Mouse (Mus musculus) midbrain, embryonic 11.5 days (tissue): ENCODE data around the gene Slain2. TPM values are rescaled to one million over a fixed set of nuclear protein-coding genes. Genes with fewer than 3 reads are reported as not detected.
"Not testable (repeated sequence)": the region's sequence is repeated elsewhere in the genome, so short reads cannot be mapped to it uniquely, and the experiment has no call there.

Experiments
- ATAC-seq: fragments of 200-750 bp; cut with Nextera tagmentation; 2 replicates; pipeline ENCODE4 v1.8.0; 2017; ENCODE audit warnings: moderate TSS enrichment, moderate library complexity; ENCODE audit not compliant: low FRiP score
- DNase-seq: peaks from one replicate; pipeline ENCODE4 v3.0.0; 2015; ENCODE audit warnings: low spot score; ENCODE audit errors: missing footprints
- H3K27ac ChIP-seq: fragments of 300-500 bp; sonication (generic); 2 replicates; pipeline ENCODE4 v1.5.1; 2014; ENCODE audit warnings: low read depth, low read length
- H3K27me3 ChIP-seq: fragments of 300-500 bp; sonication (generic); 2 replicates; pipeline ENCODE4 v1.6.1; 2014; ENCODE audit warnings: mild to moderate bottlenecking, low read length, moderate library complexity, mixed read lengths; ENCODE audit not compliant: control insufficient read depth, insufficient read depth
- H3K36me3 ChIP-seq: fragments of 300-500 bp; sonication (generic); 2 replicates; pipeline ENCODE4 v1.6.1; 2014; ENCODE audit warnings: mild to moderate bottlenecking, low read length, moderate library complexity, mixed read lengths; ENCODE audit not compliant: control insufficient read depth, insufficient read depth
- H3K4me1 ChIP-seq: fragments of 300-500 bp; sonication (generic); 2 replicates; pipeline ENCODE4 v1.6.1; 2014; ENCODE audit warnings: low read length; ENCODE audit not compliant: control insufficient read depth, insufficient read depth
- H3K4me2 ChIP-seq: fragments of 300-500 bp; sonication (generic); 2 replicates; pipeline ENCODE4 v1.6.1; 2014; ENCODE audit warnings: mild to moderate bottlenecking, moderate library complexity
- H3K4me3 ChIP-seq: fragments of 300-500 bp; sonication (generic); 2 replicates; pipeline ENCODE4 v1.5.1; 2014; ENCODE audit warnings: low read depth, low read length
- H3K9ac ChIP-seq: fragments of 300-500 bp; sonication (generic); 2 replicates; pipeline ENCODE4 v1.6.1; 2014; ENCODE audit warnings: low read length
- H3K9me3 ChIP-seq: fragments of 300-500 bp; sonication (generic); 2 replicates; pipeline ENCODE4 v1.6.1; 2016; ENCODE audit warnings: low read length; ENCODE audit not compliant: control insufficient read depth
- WGBS: fragments of 180-500 bp; shearing (Covaris S2); extraction: QIAGEN DNeasy Blood & Tissue Kit; methylation state at CpG from one replicate; pipeline ENCODE4 v1.1.7; 2014; 5-methylcytosine and 5-hydroxymethylcytosine counted together
- polyA plus RNA-seq: library from polyadenylated mRNA; unstranded; fragments of >200 nt; fragmentation: Nextera tagmentation; extraction: Ambion mirVana; gene quantifications from 2 replicates; pipeline ENCODE4 v1.2.1, GENCODE M21; 2014

Slain2 gene
- polyA plus RNA-seq, 1 experiment from 2014 or later = 28.2 TPM

GRCm38 (mm10) chr5:72987786-72988185, 73.7 kb downstream of the Slain2 start:
- ATAC-seq (no peak), DNase-seq (no peak)
- Histone ChIP-seq H3K36me3 (no peaks in the 10 kb centered on the region), H3K9ac (no peak overlapping the region), H3K27me3 (no peaks in the 10 kb centered on the region), H3K4me2 (no peak overlapping the region), H3K4me3 (no peak overlapping the region), H3K27ac (no peak overlapping the region), H3K9me3 (no peaks in the 10 kb centered on the region), H3K4me1 (no peaks in the 10 kb centered on the region)
- 91% methylated on average over 7 of the region's 7 CpGs for WGBS

GRCm38 (mm10) chr5:72989756-72990155, 75.7 kb downstream of the Slain2 start:
- Histone ChIP-seq H3K4me2 (no peak overlapping the region), H3K36me3 (no peaks in the 10 kb centered on the region), H3K4me3 (no peak overlapping the region), H3K4me1 (peaks cover 7% of the 10 kb centered on the region; the same call in 1 of the 2 replicates), H3K27me3 (no peaks in the 10 kb centered on the region), H3K9me3 (no peaks in the 10 kb centered on the region), H3K9ac (no peak overlapping the region), H3K27ac (no peak overlapping the region)
- ATAC-seq = no peak
- WGBS = 85% methylated on average over 8 of the region's 8 CpGs
- DNase-seq = no peak

DNA sequence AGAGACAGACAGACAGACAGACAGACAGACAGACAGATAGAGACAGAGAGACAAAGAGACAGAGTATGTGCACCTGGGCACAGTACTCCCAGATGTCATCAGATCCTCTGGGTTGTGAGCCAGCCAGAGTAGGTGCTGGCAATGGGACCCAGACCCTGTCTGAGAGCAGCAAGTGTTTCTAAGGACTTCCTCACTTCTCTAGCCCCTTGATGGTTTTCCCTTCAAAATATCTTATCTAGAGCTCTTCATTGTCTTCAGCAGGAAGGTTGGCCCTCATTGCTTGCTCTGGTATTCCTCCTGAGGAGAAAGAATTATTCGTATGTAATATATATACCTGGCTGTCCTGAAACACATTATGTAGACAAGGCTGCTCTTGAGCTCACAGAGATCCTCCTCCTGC, 78.4 kb downstream of the Slain2 start:
- Histone ChIP-seq H3K9me3 (no peaks in the 10 kb centered on the region), H3K36me3 (no peaks in the 10 kb centered on the region), H3K4me1 (peaks cover 12% of the 10 kb centered on the region; the same call in 1 of the 2 replicates), H3K27ac (no peak overlapping the region), H3K9ac (no peak overlapping the region), H3K4me2 (no peak overlapping the region), H3K4me3 (no peak overlapping the region), H3K27me3 (no peaks in the 10 kb centered on the region)
- DNase-seq (no peak), ATAC-seq (no peak)
- WGBS = 89% methylated on average over 1 of the region's 1 CpGs

DNA sequence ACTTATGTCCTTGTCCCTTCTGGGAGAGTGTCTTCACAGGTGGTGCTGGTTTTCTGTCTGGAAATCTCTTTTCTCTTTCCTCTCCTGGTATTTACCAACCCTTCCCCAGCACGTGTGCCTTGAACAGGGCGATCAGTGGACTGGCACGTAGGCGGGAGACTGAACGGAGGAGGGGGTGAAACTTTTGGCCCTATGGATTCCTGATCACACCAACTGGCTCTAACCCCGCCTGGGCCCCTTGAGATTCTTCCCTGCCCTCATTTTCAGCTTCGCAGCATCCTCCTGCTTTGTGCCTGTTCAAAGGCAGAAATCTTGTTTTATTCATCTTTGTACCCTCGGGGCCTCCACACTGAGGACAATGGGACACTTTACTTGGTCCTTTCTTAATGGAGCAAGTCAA, 80.3 kb downstream of the Slain2 start:
- WGBS = 40% methylated on average over 8 of the region's 8 CpGs
- Histone ChIP-seq H3K4me1 (peaks cover 12% of the 10 kb centered on the region; the same call in 1 of the 2 replicates), H3K36me3 (no peaks in the 10 kb centered on the region), H3K9me3 (no peaks in the 10 kb centered on the region), H3K4me2 (no peak overlapping the region), H3K27ac (no peak overlapping the region), H3K9ac (no peak overlapping the region), H3K4me3 (no peak overlapping the region), H3K27me3 (no peaks in the 10 kb centered on the region)
- DNase-seq (no peak), ATAC-seq (peak; percentile 57; the same call in 1 of the 2 replicates)

DNA sequence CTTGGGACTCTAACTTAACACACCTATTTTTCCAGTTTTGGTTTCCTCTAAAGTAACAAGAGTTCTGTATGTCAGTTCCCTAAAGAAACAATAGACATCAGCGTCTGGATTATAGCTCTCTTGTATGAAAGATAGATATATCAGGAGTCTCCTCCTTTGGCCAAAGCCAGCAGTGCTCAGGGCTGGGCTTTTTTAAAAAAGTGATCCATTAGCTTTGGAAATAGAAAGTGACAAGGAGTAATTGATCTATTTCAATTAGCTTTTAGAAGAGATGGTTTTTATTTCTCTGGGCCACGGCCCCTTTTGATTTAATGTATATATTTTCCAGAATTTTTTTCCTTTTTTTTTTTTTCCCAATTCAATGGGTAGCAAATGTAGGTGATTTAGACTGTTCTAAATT, 80.8 kb downstream of the Slain2 start:
- Histone ChIP-seq H3K4me1 (peaks cover 12% of the 10 kb centered on the region; the same call in 1 of the 2 replicates), H3K4me2 (no peak overlapping the region), H3K9me3 (no peaks in the 10 kb centered on the region), H3K4me3 (no peak overlapping the region), H3K27ac (no peak overlapping the region), H3K27me3 (no peaks in the 10 kb centered on the region), H3K36me3 (no peaks in the 10 kb centered on the region), H3K9ac (no peak overlapping the region)
- ATAC-seq = no peak
- peak; percentile 85 for DNase-seq
- WGBS = 78% methylated on average over 2 of the region's 2 CpGs

DNA sequence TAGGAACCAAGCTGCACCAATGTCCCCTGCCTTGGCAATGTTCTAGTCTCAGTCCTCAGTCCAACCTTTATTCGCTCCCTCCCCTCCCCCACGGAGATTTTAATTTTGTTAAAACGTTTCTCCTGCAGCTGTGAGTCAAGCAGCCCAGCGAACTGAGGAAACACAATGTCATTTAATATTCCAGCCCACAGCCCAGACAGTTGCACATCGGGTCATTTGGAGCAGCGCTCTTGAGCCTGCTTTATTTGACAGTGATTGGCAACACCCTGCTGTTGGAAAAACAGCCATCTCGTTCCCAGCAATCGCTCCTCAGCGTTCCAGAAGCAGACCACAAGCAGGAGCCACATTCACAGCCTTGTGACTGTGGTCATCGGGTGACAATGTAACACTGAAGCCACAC, 81.3 kb downstream of the Slain2 start:
- H3K36me3 ChIP-seq = no peaks in the 10 kb centered on the region
- 34% methylated on average over 10 of the region's 10 CpGs for WGBS
- no peak overlapping the region for H3K9ac ChIP-seq
- no peaks in the 10 kb centered on the region for H3K27me3 ChIP-seq
- DNase-seq (no peak), ATAC-seq (no peak; the same call in 1 of the 2 replicates)
- H3K27ac ChIP-seq = no peak overlapping the region
- peaks cover 12% of the 10 kb centered on the region; the same call in 1 of the 2 replicates for H3K4me1 ChIP-seq
- H3K4me2 ChIP-seq = no peak overlapping the region
- H3K4me3 ChIP-seq = no peak overlapping the region
- H3K9me3 ChIP-seq = no peaks in the 10 kb centered on the region

DNA sequence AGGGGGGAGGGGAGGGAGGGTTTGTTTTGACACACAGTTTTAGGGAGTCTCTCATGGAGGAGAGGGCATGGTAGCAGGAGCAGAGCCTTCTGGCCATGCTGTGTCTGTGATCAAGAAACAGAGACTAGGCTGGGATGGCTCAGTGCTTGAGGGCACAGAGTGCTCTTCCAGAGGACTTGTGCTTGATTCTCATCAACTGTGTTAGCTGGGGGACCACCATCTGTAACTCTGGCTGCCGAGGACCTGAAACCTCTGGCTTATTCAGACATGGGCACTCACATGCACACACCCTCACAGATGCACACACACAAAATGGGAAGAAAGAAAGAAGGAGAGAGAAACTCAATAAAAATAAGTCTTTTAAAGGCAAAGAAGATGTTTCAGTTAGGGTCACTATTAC, 84.4 kb downstream of the Slain2 start:
- not testable (repeated sequence) for DNase-seq, H3K27me3 ChIP-seq, H3K4me2 ChIP-seq, H3K4me3 ChIP-seq, ATAC-seq, H3K9me3 ChIP-seq, H3K9ac ChIP-seq, H3K27ac ChIP-seq, H3K36me3 ChIP-seq
- peaks cover 12% of the 10 kb centered on the region; the same call in 1 of the 2 replicates for H3K4me1 ChIP-seq
- WGBS = 80% methylated on average over 1 of the region's 1 CpGs

DNA sequence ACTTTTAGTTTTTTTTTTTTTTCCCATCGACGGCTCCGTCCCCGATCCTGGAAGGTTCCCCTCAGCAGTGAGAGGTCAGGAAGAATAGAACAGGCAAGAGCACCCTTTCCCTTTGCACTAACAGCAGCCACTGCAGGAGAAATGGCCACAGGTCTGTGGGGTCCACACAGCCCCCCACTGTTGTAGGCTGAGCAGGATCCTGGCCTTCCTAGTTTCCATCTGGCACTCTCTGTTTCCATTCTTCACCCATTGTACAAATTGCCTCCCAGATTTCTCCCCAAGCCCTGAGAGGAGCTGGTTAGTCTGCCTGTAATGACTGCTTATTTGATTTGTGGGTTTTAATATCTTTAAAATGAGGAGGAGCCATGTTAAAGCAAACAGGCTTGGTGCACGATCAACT, 89.9 kb downstream of the Slain2 start:
- peak; percentile 26 for DNase-seq
- 92% methylated on average over 5 of the region's 5 CpGs for WGBS
- no peaks in the 10 kb centered on the region for H3K4me1 ChIP-seq

GRCm38 (mm10) chr5:73006784-73007581, 92.9 kb downstream of the Slain2 start, which contains the start of gene Slc10a4:
Gene Slc10a4, plus strand, starts transcription at chr5:73006883.
- Histone ChIP-seq H3K27ac (no peak within 1 kb of the TSS), H3K4me2 (peak within 1 kb of the TSS; percentile 46), H3K9ac (peak within 1 kb of the TSS; percentile 28; the same call in 1 of the 2 replicates), H3K4me3 (peak within 1 kb of the TSS; percentile 29), H3K36me3 (no peaks in the 10 kb centered on the region), H3K27me3 (peaks cover 13% of the 10 kb centered on the region; the same call in 1 of the 2 replicates), H3K9me3 (no peaks in the 10 kb centered on the region), H3K4me1 (no peaks in the 10 kb centered on the region)
- DNase-seq = peak; percentile 95
- ATAC-seq = peak; percentile 94
- 8% methylated on average over 63 of the region's 65 CpGs for WGBS

More for the DNA sequence above, 89.9 kb downstream of the Slain2 start:
- Histone ChIP-seq H3K9ac (no peak overlapping the region), H3K27ac (no peak overlapping the region), H3K4me3 (no peak overlapping the region), H3K4me2 (no peak overlapping the region), H3K9me3 (no peaks in the 10 kb centered on the region), H3K36me3 (no peaks in the 10 kb centered on the region), H3K27me3 (peaks cover 13% of the 10 kb centered on the region; the same call in 1 of the 2 replicates)
- no peak for ATAC-seq
